Mouse (Mus musculus) MN1 (cell line): ENCODE results near the gene Vmn1r78.
"Not testable (repeated sequence)": the region's sequence is repeated elsewhere in the genome, so short reads cannot be mapped to it uniquely, and the experiment has no call there.

Experiments
- DNase-seq: peaks from one replicate; pipeline ENCODE4 v3.0.0-alpha.2; 2016; ENCODE audit warnings: low spot score

Vmn1r78 gene

GRCm38 (mm10) chr7:12149957-12150356, at the start of gene Vmn1r78:
Gene Vmn1r78, plus strand, starts transcription at chr7:12150257.
- no peak for DNase-seq

DNA sequence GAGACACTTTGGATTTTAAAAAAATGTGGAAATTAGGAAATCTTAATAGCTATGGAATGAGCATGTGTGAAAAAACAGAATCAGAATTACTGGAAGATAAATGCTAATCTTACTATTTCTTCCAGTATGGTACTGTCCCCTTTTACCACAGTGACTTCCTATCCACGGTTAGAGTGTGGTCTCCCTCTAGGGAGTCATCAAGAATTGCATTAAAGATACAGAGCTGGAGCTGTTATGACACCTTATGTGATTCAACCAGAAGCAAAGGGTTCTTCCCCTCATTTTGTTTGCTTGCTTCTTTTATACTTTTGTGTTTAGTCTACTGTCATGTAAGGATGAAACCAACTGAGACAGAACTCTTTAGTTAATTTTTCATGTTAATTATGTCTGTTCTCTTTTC, 6.4 kb downstream of the Vmn1r78 start:
- not testable (repeated sequence) for DNase-seq

GRCm38 (mm10) chr7:12170979-12171378, 20.9 kb downstream of the Vmn1r78 start, which contains the start of gene Vmn1r79:
Gene Vmn1r79, plus strand, starts transcription at chr7:12171279.
- not testable (repeated sequence) for DNase-seq

DNA sequence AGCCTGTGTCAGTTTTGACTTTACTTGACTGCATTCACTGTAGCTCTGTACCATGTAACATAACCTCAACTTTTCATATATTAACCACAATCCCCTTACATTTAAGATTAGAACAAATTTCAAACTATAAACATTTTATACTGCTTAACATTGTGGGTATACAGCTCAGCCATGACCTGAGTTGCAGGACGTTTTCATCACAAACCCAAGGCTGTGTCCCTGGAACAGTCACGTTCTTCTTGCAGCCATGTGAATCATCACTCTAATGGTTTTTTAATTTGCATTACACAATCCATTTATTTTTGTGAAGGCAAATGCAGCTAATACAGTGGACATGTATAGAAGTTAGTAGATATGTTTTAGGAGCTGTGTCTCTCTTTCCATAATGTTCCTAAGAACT, 22.9 kb downstream of the Vmn1r78 start:
- DNase-seq = not testable (repeated sequence)

DNA sequence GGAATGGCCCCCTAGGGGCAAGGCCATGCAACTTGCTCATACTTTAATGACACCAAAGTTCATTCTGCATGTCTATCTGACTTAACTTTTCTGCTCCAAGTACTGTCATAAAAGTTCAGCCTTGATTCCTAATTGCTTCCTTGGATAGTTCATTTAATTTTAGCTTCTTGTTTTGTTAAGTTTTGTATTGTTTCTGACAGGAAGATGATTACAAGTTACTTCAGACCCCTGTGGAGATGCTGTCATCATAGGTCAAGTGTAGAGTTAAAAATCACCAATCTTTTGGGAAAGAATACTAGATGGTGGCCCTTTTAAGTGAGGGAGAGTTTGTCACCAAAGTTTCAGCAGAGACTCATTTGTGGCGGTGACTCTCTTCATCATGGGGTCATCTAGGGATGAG, 38.9 kb downstream of the Vmn1r78 start, which contains the start of gene Vmn1r80:
Gene Vmn1r80 (plus strand): TSS at position 301 of the 400 bp plus-strand sequence.
- no peak for DNase-seq

GRCm38 (mm10) chr7:12204141-12204540, 54.1 kb downstream of the Vmn1r78 start:
- DNase-seq = no peak
